Mouse (Mus musculus): ENCODE measurements around the gene Slc37a1. TPM values are rescaled to one million over a fixed set of nuclear protein-coding genes. Genes with fewer than 3 reads are reported as not detected.

The Slc37a1 gene
- 97.6 TPM for total RNA-seq (2023)

GRCm38 (mm10) chr17:31286492-31286891, at the start of gene Slc37a1:
Gene Slc37a1, plus strand, starts transcription at chr17:31286792.

GRCm38 (mm10) chr17:31276922-31277918, 9.4 kb upstream of the Slc37a1 start, which contains the start of gene Rsph1:
Gene Rsph1, minus strand, starts transcription at chr17:31277383.

GRCm38 (mm10) chr17:31385671-31386665, 99.4 kb downstream of the Slc37a1 start, which contains the start of gene Pde9a:
Gene Pde9a, plus strand, starts transcription at chr17:31386210.

Other genes with a start within 250 kb of the Slc37a1 start
- 126 TPM for gene Abcg1, start 229.1 kb upstream of the Slc37a1 start, total RNA-seq (2023)
- not detected for gene Tff3, start 157.1 kb upstream of the Slc37a1 start, total RNA-seq (2023)
- gene Tff2, start 142.5 kb upstream of the Slc37a1 start, total RNA-seq (2023): 2.0 TPM
- not detected for gene Tff1, start 121.5 kb upstream of the Slc37a1 start, total RNA-seq (2023)
- gene Tmprss3, start 87.8 kb upstream of the Slc37a1 start, total RNA-seq (2023): 0.43 TPM
- gene Ubash3a, start 78.9 kb upstream of the Slc37a1 start, total RNA-seq (2023): 81.7 TPM
- gene Rsph1, start 9.4 kb upstream of the Slc37a1 start, total RNA-seq (2023): not detected
- 1.2 TPM for gene Pde9a, start 99.4 kb downstream of the Slc37a1 start, total RNA-seq (2023)
- 52.0 TPM for gene Wdr4, start 233.2 kb downstream of the Slc37a1 start, total RNA-seq (2023)
- gene Ndufv3, start 233.3 kb downstream of the Slc37a1 start, total RNA-seq (2023): 122 TPM